Mouse (Mus musculus): ENCODE data around the gene Casp8. TPM values are rescaled to one million over a fixed set of nuclear protein-coding genes. Genes with fewer than 3 reads are reported as not detected.
"Not testable (repeated sequence)": the region's sequence is repeated elsewhere in the genome, so short reads cannot be mapped to it uniquely, and the experiment has no call there.

Casp8 gene
- polyA plus RNA-seq, 1 experiment from 2014 or later = 11.9 TPM

- H3K4me1 ChIP-seq (replicated peaks; ENCODE audit: control insufficient read depth, insufficient read depth, low read length); H3K36me3 ChIP-seq (ENCODE audit: control insufficient read depth, insufficient read depth, low read length); ATAC-seq (replicated peaks; ENCODE audit: low FRiP score); H3K27ac ChIP-seq (ENCODE audit: low read depth, low read length); DNase-seq (ENCODE audit: low spot score); H3K9me3 ChIP-seq (ENCODE audit: control insufficient read depth, low read length); H3K9ac ChIP-seq (ENCODE audit: low read length); H3K27me3 ChIP-seq (ENCODE audit: control insufficient read depth, insufficient read depth, low read length); H3K4me2 ChIP-seq (ENCODE audit: low read depth, low read length, severe bottlenecking); H3K4me3 ChIP-seq (ENCODE audit: low read depth, low read length): not testable (repeated sequence)
- 71% methylated on average over 1 of the region's 2 CpGs for WGBS
Measured at GRCm38 (mm10) chr1:58891481-58892170, 96.5 kb downstream of the Casp8 start.

- H3K27ac ChIP-seq (ENCODE audit: low read depth, low read length); H3K36me3 ChIP-seq (ENCODE audit: control insufficient read depth, insufficient read depth, low read length); H3K9me3 ChIP-seq (ENCODE audit: control insufficient read depth, low read length); H3K4me3 ChIP-seq (ENCODE audit: low read depth, low read length); H3K9ac ChIP-seq (ENCODE audit: low read length); H3K4me2 ChIP-seq (ENCODE audit: low read depth, low read length, severe bottlenecking); ATAC-seq (replicated peaks; ENCODE audit: low FRiP score); H3K27me3 ChIP-seq (ENCODE audit: control insufficient read depth, insufficient read depth, low read length); DNase-seq (ENCODE audit: low spot score); H3K4me1 ChIP-seq (replicated peaks; ENCODE audit: control insufficient read depth, insufficient read depth, low read length): not testable (repeated sequence)
- WGBS = 80% methylated on average over 8 of the region's 8 CpGs
Measured at GRCm38 (mm10) chr1:58892386-58892785, 97.2 kb downstream of the Casp8 start.

Other genes with a start within 250 kb of the Casp8 start
- 8.0 and 8.5 TPM in 2 replicates for gene Fam126b, start 209.1 kb upstream of the Casp8 start, polyA plus RNA-seq (2014; fragmentation: Nextera tagmentation; extraction: Ambion mirVana)
- 142 and 146 TPM in 2 replicates for gene Ndufb3, start 209.0 kb upstream of the Casp8 start, polyA plus RNA-seq (2014; fragmentation: Nextera tagmentation; extraction: Ambion mirVana)
- not detected in 2 replicates for gene Als2cr12, start 99.4 kb upstream of the Casp8 start, polyA plus RNA-seq (2014; fragmentation: Nextera tagmentation; extraction: Ambion mirVana)
- 21.3 and 24.1 TPM in 2 replicates for gene Cflar, start 83.9 kb upstream of the Casp8 start, polyA plus RNA-seq (2014; fragmentation: Nextera tagmentation; extraction: Ambion mirVana)
- gene Trak2, start 178.1 kb downstream of the Casp8 start, polyA plus RNA-seq (2014; fragmentation: Nextera tagmentation; extraction: Ambion mirVana) = 10.3 and 12.0 TPM in 2 replicates
- 34.2 and 35.4 TPM in 2 replicates for gene Stradb, start 178.1 kb downstream of the Casp8 start, polyA plus RNA-seq (2014; fragmentation: Nextera tagmentation; extraction: Ambion mirVana)